Mouse (Mus musculus) liver, embryonic 14.5 days (tissue): ENCODE data around the gene Nacad.

Source experiments
- CTCF ChIP-seq: IDR thresholded peaks from 2 replicates; pipeline ENCODE4 v1.5.1; 2016; ENCODE audit warnings: antibody characterized with exemption, low read depth, control low read depth
- EP300 ChIP-seq: IDR thresholded peaks from 2 replicates; pipeline ENCODE4 v1.6.1; 2016; ENCODE audit warnings: antibody characterized with exemption, low read depth

DNA sequence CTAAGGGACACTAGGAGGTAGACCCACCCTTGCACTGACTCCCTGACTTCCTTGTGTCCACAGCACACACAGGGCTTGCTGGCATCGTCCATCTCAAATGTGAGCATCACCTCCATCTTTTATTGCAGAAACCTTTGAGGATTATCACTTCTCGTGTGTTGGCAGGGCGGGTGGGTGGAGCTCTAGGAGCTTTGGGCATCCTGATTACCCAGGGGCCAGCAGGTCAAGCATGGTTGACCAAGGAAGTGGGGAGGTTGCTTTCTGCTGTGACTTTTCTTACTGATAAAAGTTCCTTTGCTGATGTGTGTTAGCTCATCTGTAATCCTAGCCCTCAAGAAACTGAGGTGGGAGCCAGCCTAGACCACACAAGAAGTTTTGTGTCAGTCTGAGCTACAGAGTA lies 29.7 kb downstream of the Nacad start:
- TF ChIP-seq EP300 (no peak), CTCF (no peak)
